In the genomic region with DNA sequence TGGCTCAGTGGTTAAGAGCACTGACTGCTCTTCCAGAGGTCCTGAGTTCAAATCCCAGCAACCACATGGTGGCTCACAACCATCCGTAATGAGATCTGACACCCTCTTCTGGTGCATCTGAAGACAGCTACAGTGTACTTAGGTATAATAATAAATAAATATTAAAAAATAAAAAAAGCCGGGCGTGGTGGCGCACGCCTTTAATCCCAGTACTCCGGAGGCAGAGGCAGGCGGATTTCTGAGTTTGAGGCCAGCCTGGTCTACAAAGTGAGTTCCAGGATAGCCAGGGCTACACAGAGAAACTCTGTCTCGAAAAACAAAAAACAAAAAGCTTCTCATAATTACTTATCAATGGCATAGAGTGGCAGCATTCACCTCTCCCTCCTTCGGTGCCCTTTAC, we compare ENCODE assay signal across 8 mouse cellular contexts. TPM values are rescaled to one million over a fixed set of nuclear protein-coding genes. Genes with fewer than 3 reads are reported as not detected.
DNase-seq lines count a peak whose midpoint lies in the region; ATAC-seq and TF ChIP-seq lines count a peak whose summit lies in the region.
"Not testable (repeated sequence)": the region's sequence is repeated elsewhere in the genome, so short reads cannot be mapped to it uniquely, and the experiment has no call there.

No protein-coding gene starts in this region.

- H3K4me2 ChIP-seq in forebrain, embryonic 14.5 days (ENCODE audit: low read length) = peak overlapping the region; percentile 65
- H3K4me2 ChIP-seq in heart, postnatal 0 days (ENCODE audit: low read depth, low read length) = peak overlapping the region; percentile 77
- peak overlapping the region; percentile 89; the same call in 1 of the 2 replicates for H3K4me2 ChIP-seq in intestine, postnatal 0 days (replicated peaks; ENCODE audit: low read depth)
- H3K4me2 ChIP-seq in neural tube, embryonic 12.5 days (replicated peaks) = peak overlapping the region; percentile 91

- H3K4me3 ChIP-seq in ES-Bruce4 (ENCODE audit: low read depth, low read length) (peak overlapping the region; percentile 91; the same call in 1 of the 2 replicates), macrophage (ENCODE audit: inconsistent target) (peak overlapping the region; percentile 78; the same call in 1 of the 2 replicates)
- peak overlapping the region; percentile 99 for H3K4me3 ChIP-seq in embryonic facial prominence, embryonic 10.5 days
- peak overlapping the region; percentile 97; the same call in 1 of the 2 replicates for H3K4me3 ChIP-seq in forebrain, embryonic 14.5 days (ENCODE audit: low read depth, low read length)
- H3K4me3 ChIP-seq in heart, postnatal 0 days (ENCODE audit: low read depth, low read length) = peak overlapping the region; percentile 83; the same call in 1 of the 2 replicates
- H3K4me3 ChIP-seq in intestine, postnatal 0 days (ENCODE audit: low read depth, low read length) = peak overlapping the region; percentile 100
- peak overlapping the region; percentile 75; the same call in 1 of the 2 replicates for H3K4me3 ChIP-seq in liver, adult 2 months (ENCODE audit: insufficient read depth, low read depth, low read length)
- not testable (repeated sequence) for H3K4me3 ChIP-seq in neural tube, embryonic 12.5 days

- not testable (repeated sequence) for H3K36me3 ChIP-seq in ES-Bruce4 (ENCODE audit: control insufficient read depth, insufficient read depth, low read length, poor library complexity, severe bottlenecking); embryonic facial prominence, embryonic 10.5 days (replicated peaks); forebrain, embryonic 14.5 days (ENCODE audit: control insufficient read depth, insufficient read depth, low read length); heart, postnatal 0 days (replicated peaks; ENCODE audit: control insufficient read depth, insufficient read depth, low read length); intestine, postnatal 0 days (ENCODE audit: control insufficient read depth, insufficient read depth); liver, adult 2 months (ENCODE audit: control insufficient read depth, insufficient read depth, low read length); macrophage (ENCODE audit: inconsistent target); neural tube, embryonic 12.5 days

- peak overlapping the region; percentile 92 for H3K9ac ChIP-seq in ES-Bruce4 (ENCODE audit: low read depth, poor library complexity, severe bottlenecking)
- not testable (repeated sequence) for H3K9ac ChIP-seq in forebrain, embryonic 14.5 days (ENCODE audit: low read length); heart, postnatal 0 days (replicated peaks; ENCODE audit: low read depth, low read length); intestine, postnatal 0 days (ENCODE audit: low read depth, low read length); liver, adult 2 months (ENCODE audit: low read depth, low read length); neural tube, embryonic 12.5 days

- not testable (repeated sequence) for H3K27me3 ChIP-seq in ES-Bruce4 (ENCODE audit: control insufficient read depth, insufficient read depth, low read length, poor library complexity, severe bottlenecking); embryonic facial prominence, embryonic 10.5 days (replicated peaks; ENCODE audit: low read depth, poor library complexity, severe bottlenecking); forebrain, embryonic 14.5 days (replicated peaks; ENCODE audit: control insufficient read depth, insufficient read depth, low read length); heart, postnatal 0 days (ENCODE audit: control insufficient read depth, insufficient read depth, low read length); intestine, postnatal 0 days (replicated peaks; ENCODE audit: control insufficient read depth, insufficient read depth, low read length); liver, adult 2 months (ENCODE audit: control insufficient read depth, insufficient read depth, low read length); neural tube, embryonic 12.5 days (replicated peaks)

- not testable (repeated sequence) for H3K79me2 ChIP-seq in liver, adult 2 months (ENCODE audit: control insufficient read depth, insufficient read depth, low read length)
- peaks cover 34% of the 10 kb centered on the region for H3K79me2 ChIP-seq in macrophage (ENCODE audit: inconsistent target)

- H3K4me1 ChIP-seq in ES-Bruce4 (ENCODE audit: control insufficient read depth, insufficient read depth, low read length); forebrain, embryonic 14.5 days (ENCODE audit: control insufficient read depth, insufficient read depth, low read length); heart, postnatal 0 days (ENCODE audit: control insufficient read depth, insufficient read depth); intestine, postnatal 0 days (replicated peaks; ENCODE audit: control insufficient read depth, insufficient read depth, low read length): not testable (repeated sequence)
- H3K4me1 ChIP-seq in embryonic facial prominence, embryonic 10.5 days = peaks cover 12% of the 10 kb centered on the region
- H3K4me1 ChIP-seq in liver, adult 2 months (ENCODE audit: control insufficient read depth, insufficient read depth, low read length) = peaks cover 10% of the 10 kb centered on the region; the same call in 1 of the 2 replicates
- H3K4me1 ChIP-seq in neural tube, embryonic 12.5 days = peaks cover 13% of the 10 kb centered on the region

- TF ChIP-seq CTCF in ES-Bruce4 (IDR thresholded peaks at IDR 0.05; ENCODE audit: low read depth, low read length); heart, postnatal 0 days (IDR thresholded peaks at IDR 0.05; ENCODE audit: low read depth); intestine, postnatal 0 days (IDR thresholded peaks at IDR 0.05; ENCODE audit: low read depth); liver, adult 2 months (IDR thresholded peaks at IDR 0.05; ENCODE audit: low read depth, low read length): not testable (repeated sequence)

- WGBS in embryonic facial prominence, embryonic 10.5 days = 93% methylated on average over 9 of the region's 9 CpGs
- WGBS in forebrain, embryonic 14.5 days = 87% methylated on average over 9 of the region's 9 CpGs
- 94% methylated on average over 9 of the region's 9 CpGs for WGBS in heart, postnatal 0 days
- WGBS in intestine, postnatal 0 days = 88% methylated on average over 9 of the region's 9 CpGs
- whole genome bisulfite sequencing in liver, adult 2 months = 83% methylated on average over 9 of the region's 9 CpGs
- WGBS in macrophage (ENCODE audit: missing documents) = 98% methylated on average over 5 of the region's 9 CpGs
- WGBS in neural tube, embryonic 12.5 days = 95% methylated on average over 9 of the region's 9 CpGs

- H3K27ac ChIP-seq in ES-Bruce4 (ENCODE audit: insufficient read depth, low read length) = peak overlapping the region; percentile 96; the same call in 1 of the 2 replicates
- peak overlapping the region; percentile 96; the same call in 1 of the 2 replicates for H3K27ac ChIP-seq in embryonic facial prominence, embryonic 10.5 days (replicated peaks)
- H3K27ac ChIP-seq in forebrain, embryonic 14.5 days (ENCODE audit: low read depth, low read length); heart, postnatal 0 days (ENCODE audit: low read depth); intestine, postnatal 0 days (ENCODE audit: low read depth, low read length); liver, adult 2 months (replicated peaks; ENCODE audit: insufficient read depth, low read depth, low read length); macrophage; neural tube, embryonic 12.5 days: not testable (repeated sequence)

- not testable (repeated sequence) for H3K9me3 ChIP-seq in ES-Bruce4 (replicated peaks; ENCODE audit: control insufficient read depth, insufficient read depth, low read length, poor library complexity, severe bottlenecking); embryonic facial prominence, embryonic 10.5 days; forebrain, embryonic 14.5 days (replicated peaks; ENCODE audit: control insufficient read depth, low read length); heart, postnatal 0 days (replicated peaks; ENCODE audit: control insufficient read depth, low read length); intestine, postnatal 0 days (ENCODE audit: control insufficient read depth); neural tube, embryonic 12.5 days

- not testable (repeated sequence) for DNase-seq in embryonic facial prominence, embryonic 10.5 days (ENCODE audit: low spot score); forebrain, embryonic 14.5 days (ENCODE audit: low spot score); heart, postnatal 0 days (ENCODE audit: low spot score); liver, adult 2 months (ENCODE audit: extremely low read depth, low read depth, low spot score)

- TF ChIP-seq POLR2A in ES-Bruce4 (IDR thresholded peaks at IDR 0.05; ENCODE audit: insufficient read depth, low read length); liver, adult 2 months (IDR thresholded peaks at IDR 0.05; ENCODE audit: extremely low read depth, insufficient read depth, low read length): not testable (repeated sequence)

- TF ChIP-seq EP300 in ES-Bruce4 (IDR thresholded peaks at IDR 0.05; ENCODE audit: insufficient read depth, low read depth, low read length); heart, postnatal 0 days (IDR thresholded peaks at IDR 0.05; ENCODE audit: low read depth): not testable (repeated sequence)

- not testable (repeated sequence) for ATAC-seq in forebrain, embryonic 14.5 days; heart, postnatal 0 days (ENCODE audit: insufficient read depth, low read depth); intestine, postnatal 0 days; neural tube, embryonic 12.5 days (ENCODE audit: low FRiP score, low read depth)

RNA-seq across cellular contexts. Expression of a gene that starts 1.4 kb away (rescaled TPM):
- 44.4 and 47.9 TPM in 2 replicates for polyA plus RNA-seq in ES-Bruce4 (2011; ENCODE audit: insufficient read depth, insufficient read length, low read depth, missing spikeins)
- polyA plus RNA-seq in embryonic facial prominence, embryonic 10.5 days (2016; fragmentation: Nextera tagmentation; extraction: Ambion mirVana) = 10.6 and 11.8 TPM in 2 replicates
- polyA plus RNA-seq in forebrain, embryonic 14.5 days (2014; fragmentation: Nextera tagmentation; extraction: Ambion mirVana) = 7.6 and 7.8 TPM in 2 replicates
- 2.7 and 5.6 TPM in 2 replicates for total RNA-seq in heart, postnatal 0 days (2014; rRNA removed; ENCODE audit: low replicate concordance)
- 3.5 and 3.6 TPM in 2 replicates for polyA plus RNA-seq in heart, postnatal 0 days (2015; fragmentation: Nextera tagmentation; extraction: Ambion mirVana)
- polyA plus RNA-seq in intestine, postnatal 0 days (2015; fragmentation: Nextera tagmentation; extraction: Ambion mirVana) = 5.1 and 5.2 TPM in 2 replicates
- total RNA-seq in liver, adult 2 months (2014; rRNA removed) = 7.7 and 10.1 TPM in 2 replicates
- polyA plus RNA-seq in liver, adult 2 months (2012; rRNA removed) = 1.5 and 1.6 TPM in 2 replicates
- 10 to 100 TPM; 16.2 to 71.3 (median 57.5) TPM for total RNA-seq in macrophage (2018; cell fraction: chromatin; rRNA removed)
- total RNA-seq in macrophage (2018; cell fraction: cytosol; rRNA removed) = 10 to 100 TPM; 10.9 to 25.6 (median 19.7) TPM
- 10 to 100 TPM; 13.3 to 50.2 (median 35.2) TPM for total RNA-seq in macrophage (2018; cell fraction: nucleus; rRNA removed)
- polyA plus RNA-seq in macrophage (2018) = 15.9 to 30.9 TPM (median 17.5 TPM) in 3 replicates
- polyA plus RNA-seq in neural tube, embryonic 12.5 days (2016; fragmentation: Nextera tagmentation; extraction: Ambion mirVana) = 11.3 and 13.1 TPM in 2 replicates

RNA-seq across cellular contexts. Expression of a gene that starts 7.2 kb away (rescaled TPM):
- polyA plus RNA-seq in ES-Bruce4 (2011; ENCODE audit: insufficient read depth, insufficient read length, low read depth, missing spikeins) (13.9 and 17.0 TPM in 2 replicates), macrophage (2018) (0.28 to 1.1 TPM (median 0.29 TPM) in 3 replicates)
- polyA plus RNA-seq in embryonic facial prominence, embryonic 10.5 days (2016; fragmentation: Nextera tagmentation; extraction: Ambion mirVana) = 6.5 and 7.3 TPM in 2 replicates
- 2.5 and 3.5 TPM in 2 replicates for polyA plus RNA-seq in forebrain, embryonic 14.5 days (2014; fragmentation: Nextera tagmentation; extraction: Ambion mirVana)
- 1.6 and 2.4 TPM in 2 replicates for total RNA-seq in heart, postnatal 0 days (2014; rRNA removed; ENCODE audit: low replicate concordance)
- 1.2 and 1.3 TPM in 2 replicates for polyA plus RNA-seq in heart, postnatal 0 days (2015; fragmentation: Nextera tagmentation; extraction: Ambion mirVana)
- polyA plus RNA-seq in intestine, postnatal 0 days (2015; fragmentation: Nextera tagmentation; extraction: Ambion mirVana) = 0.26 and 0.27 TPM in 2 replicates
- total RNA-seq in liver, adult 2 months (2014; rRNA removed) = 81.6 and 84.2 TPM in 2 replicates
- polyA plus RNA-seq in liver, adult 2 months (2012; rRNA removed) = 31.3 and 44.1 TPM in 2 replicates
- 1 to 10 TPM in 12 of 26 experiments, under 1 TPM in 12, not detected in 2; 0.18 to 6.6 (median 0.99) TPM for total RNA-seq in macrophage (2018; cell fraction: chromatin; rRNA removed)
- under 1 TPM; 0.03 to 0.48 (median 0.17) TPM for total RNA-seq in macrophage (2018; cell fraction: cytosol; rRNA removed)
- total RNA-seq in macrophage (2018; cell fraction: nucleus; rRNA removed) = 1 to 10 TPM in 5 of 26 experiments, under 1 TPM in 18, not detected in 3; 0.11 to 3.4 (median 0.50) TPM
- polyA plus RNA-seq in neural tube, embryonic 12.5 days (2016; fragmentation: Nextera tagmentation; extraction: Ambion mirVana) = 4.7 and 5.5 TPM in 2 replicates

RNA-seq across cellular contexts. Expression of a gene that starts 54.6 kb away (rescaled TPM):
- polyA plus RNA-seq in ES-Bruce4 (2011; ENCODE audit: insufficient read depth, insufficient read length, low read depth, missing spikeins) (103 and 106 TPM in 2 replicates), macrophage (2018) (9.4 to 13.9 TPM (median 11.3 TPM) in 3 replicates)
- 86.0 and 88.9 TPM in 2 replicates for polyA plus RNA-seq in embryonic facial prominence, embryonic 10.5 days (2016; fragmentation: Nextera tagmentation; extraction: Ambion mirVana)
- 80.3 and 86.8 TPM in 2 replicates for polyA plus RNA-seq in forebrain, embryonic 14.5 days (2014; fragmentation: Nextera tagmentation; extraction: Ambion mirVana)
- total RNA-seq in heart, postnatal 0 days (2014; rRNA removed; ENCODE audit: low replicate concordance) = 36.7 and 37.3 TPM in 2 replicates
- polyA plus RNA-seq in heart, postnatal 0 days (2015; fragmentation: Nextera tagmentation; extraction: Ambion mirVana) = 26.4 and 27.8 TPM in 2 replicates
- 17.4 and 17.5 TPM in 2 replicates for polyA plus RNA-seq in intestine, postnatal 0 days (2015; fragmentation: Nextera tagmentation; extraction: Ambion mirVana)
- total RNA-seq in liver, adult 2 months (2014; rRNA removed) = 14.2 and 17.1 TPM in 2 replicates
- polyA plus RNA-seq in liver, adult 2 months (2012; rRNA removed) = 4.5 and 8.2 TPM in 2 replicates
- 100 to 1,000 TPM in 7 of 26 experiments, 10 to 100 TPM in 19; 47.5 to 141 (median 88.8) TPM for total RNA-seq in macrophage (2018; cell fraction: chromatin; rRNA removed)
- total RNA-seq in macrophage (2018; cell fraction: cytosol; rRNA removed) = 10 to 100 TPM in 1 of 26 experiments, 1 to 10 TPM in 25; 3.3 to 11.3 (median 5.0) TPM
- 100 to 1,000 TPM in 2 of 26 experiments, 10 to 100 TPM in 24; 28.3 to 114 (median 52.4) TPM for total RNA-seq in macrophage (2018; cell fraction: nucleus; rRNA removed)
- 86.5 and 93.9 TPM in 2 replicates for polyA plus RNA-seq in neural tube, embryonic 12.5 days (2016; fragmentation: Nextera tagmentation; extraction: Ambion mirVana)
